Mouse (Mus musculus) cortical plate, adult 2 months (tissue): Measurements from ENCODE around the gene Samd4b.

ENCODE experiments used
- CTCF ChIP-seq: fragments of 200-500 bp; IDR thresholded peaks from 2 replicates; pipeline ENCODE4 v1.5.1; 2011; ENCODE audit warnings: mild to moderate bottlenecking, control low read depth, low read length; ENCODE audit not compliant: insufficient read depth; ENCODE audit errors: extremely low read depth
- POLR2A ChIP-seq: fragments of 200-500 bp; IDR thresholded peaks from 2 replicates; pipeline ENCODE4 v1.6.1; 2011; ENCODE audit warnings: mild to moderate bottlenecking, low read length, control low read depth; ENCODE audit not compliant: insufficient read depth; ENCODE audit errors: extremely low read depth

DNA sequence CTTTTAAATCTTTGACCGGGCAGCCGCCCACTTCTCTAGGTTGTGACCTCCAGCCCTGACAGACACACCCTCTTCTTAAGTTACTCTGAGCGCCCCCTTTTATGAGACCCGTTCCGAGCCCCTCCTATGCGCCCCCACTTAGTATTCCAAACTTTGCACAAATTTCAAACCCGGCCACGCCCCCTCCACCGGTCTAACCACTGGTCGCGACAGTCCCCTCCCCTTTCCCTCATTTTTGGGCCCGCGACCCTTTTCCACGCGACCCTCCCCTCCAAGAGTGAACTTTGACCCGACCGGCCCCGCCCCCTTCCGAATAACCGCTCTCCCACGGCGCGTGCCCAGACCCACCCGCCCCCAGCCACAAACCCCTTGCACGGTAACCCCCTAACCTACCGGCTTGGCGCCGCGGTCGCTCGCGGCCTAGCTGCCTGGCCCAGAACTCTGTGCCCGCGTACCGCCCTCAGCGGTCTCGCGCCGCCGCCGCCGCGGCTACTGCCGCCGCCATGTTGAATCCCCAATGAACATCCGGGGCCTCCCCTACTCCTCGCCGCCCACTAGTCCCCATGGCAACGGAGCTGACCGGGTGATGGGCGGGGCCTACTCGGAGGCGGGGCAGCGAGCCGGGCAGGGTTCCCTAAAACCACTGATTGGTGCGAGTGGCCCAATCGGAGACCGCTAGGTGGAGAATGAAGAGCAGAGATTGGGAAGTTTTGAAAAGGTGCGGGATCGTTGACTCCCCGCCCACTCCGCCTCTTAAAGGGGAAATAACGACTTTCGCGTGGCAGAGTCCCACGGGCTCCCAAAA is at the start of gene Samd4b, which contains the start of gene Pak4:
- TF ChIP-seq POLR2A, result no peak
- TF ChIP-seq CTCF, result no peak
